Mouse (Mus musculus): ENCODE measurements at regions not wholly inside any gene's neighbourhood (a gene's known extent, or its start where the extent isn't known, plus 50 kb on each side); places are given as distances from the start of the nearest gene placed in this dataset.

DNA sequence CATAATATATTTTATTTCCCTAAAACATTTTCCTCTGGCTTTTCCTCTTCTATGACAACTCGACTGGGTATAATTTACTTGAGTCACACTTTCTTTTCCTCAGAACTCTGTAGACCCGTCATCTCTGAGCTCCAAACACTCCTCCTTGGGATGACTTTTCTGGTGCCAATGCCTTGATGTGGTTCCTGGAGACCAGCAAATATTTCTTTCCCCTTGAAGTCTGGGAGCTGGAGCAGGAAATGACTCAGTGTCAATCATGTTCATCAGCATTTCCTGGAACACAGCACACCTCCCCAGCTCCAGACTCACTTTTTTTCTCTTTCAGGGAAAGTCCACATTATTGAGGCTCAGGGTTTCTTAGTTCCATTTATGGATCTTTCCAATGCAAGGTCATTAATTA lies 197.3 kb upstream of the Irx3 start:
- no peak for DNase-seq (ENCODE audit: low spot score)

DNA sequence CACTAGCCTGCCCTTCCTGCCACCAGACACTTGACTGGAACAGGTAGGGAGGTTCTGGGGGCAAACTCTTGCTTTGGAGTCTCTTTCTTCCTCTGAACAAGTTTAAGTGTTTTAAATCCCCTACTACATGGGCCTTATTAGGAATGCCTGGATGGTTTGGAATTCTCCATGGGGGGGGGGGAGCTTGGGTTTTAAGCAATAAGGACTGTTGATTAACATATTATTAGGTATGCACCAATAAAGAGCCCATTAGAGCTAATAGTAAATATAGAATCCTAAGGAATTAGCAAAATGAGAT lies 196.0 kb upstream of the Irx3 start:
- no peak for DNase-seq (ENCODE audit: low spot score)

DNA sequence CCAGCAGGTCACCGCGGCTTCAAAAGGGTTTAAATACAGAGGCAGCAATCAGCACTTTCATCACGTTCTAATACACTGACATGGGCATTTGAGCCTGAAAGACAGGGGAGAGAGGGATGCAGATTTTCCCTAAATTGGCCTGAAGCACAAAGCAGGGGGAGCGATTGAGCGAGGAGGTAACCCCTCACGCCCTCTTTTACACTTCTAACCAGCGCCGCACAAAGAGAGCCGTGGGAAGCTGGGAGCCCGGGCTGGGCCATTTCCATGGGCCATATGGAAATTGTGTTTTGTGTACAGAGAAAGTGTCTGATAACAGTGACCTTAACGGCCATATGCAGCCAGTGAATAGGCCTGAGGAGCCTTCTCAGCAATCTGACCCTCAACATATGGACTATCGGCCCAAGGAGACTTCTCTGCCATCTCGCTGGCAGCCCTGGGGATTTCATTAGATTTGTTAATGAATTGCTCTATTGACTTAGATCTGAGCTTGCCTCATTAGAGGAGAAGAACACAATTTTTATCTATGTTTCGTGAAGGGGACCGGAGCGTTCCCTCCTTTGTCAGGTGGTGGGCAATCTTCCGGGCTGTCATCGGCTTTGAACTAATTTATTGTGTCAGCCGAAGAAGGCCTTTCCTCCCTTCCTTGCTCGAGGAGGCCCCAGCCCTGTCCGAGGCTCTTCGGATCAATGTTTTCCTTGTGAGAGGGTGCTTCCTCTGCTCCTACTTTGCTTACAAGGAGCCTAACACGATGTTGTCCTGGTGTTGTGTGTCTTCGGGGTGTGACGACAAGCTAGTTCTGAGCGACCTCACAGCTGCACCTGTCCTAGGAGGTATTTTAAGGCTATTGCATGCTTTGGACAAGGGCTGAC lies 195.4 kb upstream of the Irx3 start:
- DNase-seq (ENCODE audit: low spot score): peak; percentile 79

DNA sequence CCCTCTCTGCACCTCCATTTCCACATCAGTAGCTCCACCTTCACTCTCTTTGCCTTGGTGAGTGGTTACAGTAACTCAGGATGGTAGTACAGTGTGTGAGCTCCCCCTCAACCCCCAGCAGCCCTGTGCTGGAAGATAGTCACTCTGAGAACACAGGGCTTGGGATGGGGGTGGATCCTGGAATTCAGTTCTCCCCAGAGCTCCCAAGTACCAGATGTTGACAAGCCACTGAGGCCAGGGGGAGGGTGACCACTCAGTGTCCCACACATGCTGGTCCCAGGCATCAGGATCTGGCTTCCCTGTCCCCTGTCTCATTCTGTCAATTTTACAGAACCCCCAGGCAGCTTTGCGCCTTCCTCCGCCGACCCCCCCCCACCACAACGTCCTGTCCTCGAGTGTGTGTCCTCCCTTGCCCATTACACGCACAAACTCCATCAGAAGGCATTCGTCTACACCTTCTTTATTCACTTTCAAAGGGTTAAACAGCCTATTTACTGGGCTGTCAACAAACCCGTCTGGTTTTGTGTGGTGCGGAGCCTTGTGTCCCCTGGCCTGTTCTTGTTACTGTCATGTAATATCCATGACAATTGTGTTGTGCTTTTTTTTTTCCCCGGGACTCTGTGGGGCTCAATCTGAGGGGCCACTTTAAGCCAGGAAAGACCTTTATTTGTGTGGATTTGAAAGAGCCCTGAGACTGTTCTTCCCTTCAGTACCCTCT lies 194.6 kb upstream of the Irx3 start:
- peak; percentile 37 for DNase-seq (ENCODE audit: low spot score)

DNA sequence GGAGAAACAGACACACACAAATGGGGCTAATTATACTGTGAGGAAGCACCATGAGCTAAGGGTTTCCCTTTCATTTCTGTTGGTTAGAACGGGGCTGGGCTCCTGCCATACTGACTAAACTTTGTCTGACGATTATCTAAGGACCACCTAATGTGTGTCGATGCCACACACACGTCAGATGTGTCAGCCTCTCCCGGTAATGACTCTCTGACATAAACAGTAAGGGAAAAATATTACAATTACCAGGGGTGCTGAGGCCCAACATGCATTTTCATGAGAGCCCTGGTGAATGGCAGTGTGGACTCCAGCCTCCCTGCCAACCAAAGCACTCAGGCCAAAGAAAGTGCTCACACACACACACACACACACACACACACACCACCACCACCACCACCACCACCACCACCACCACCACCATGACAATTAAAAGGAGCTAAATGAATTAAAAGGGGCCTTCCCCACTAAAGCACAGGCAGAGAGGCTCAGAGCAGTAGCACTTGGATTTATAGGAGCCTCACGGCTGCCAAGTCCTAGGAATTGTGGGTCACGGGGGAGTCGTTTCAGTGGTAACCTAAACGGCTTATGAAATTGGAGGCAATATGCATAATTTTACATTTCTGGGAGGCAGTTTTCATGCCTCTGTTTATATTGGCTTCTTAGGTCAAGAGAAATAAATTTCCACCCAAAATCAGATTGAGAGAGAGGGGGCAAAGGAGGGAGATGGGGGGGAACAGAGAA lies 193.7 kb upstream of the Irx3 start:
- no peak for DNase-seq (ENCODE audit: low spot score)

DNA sequence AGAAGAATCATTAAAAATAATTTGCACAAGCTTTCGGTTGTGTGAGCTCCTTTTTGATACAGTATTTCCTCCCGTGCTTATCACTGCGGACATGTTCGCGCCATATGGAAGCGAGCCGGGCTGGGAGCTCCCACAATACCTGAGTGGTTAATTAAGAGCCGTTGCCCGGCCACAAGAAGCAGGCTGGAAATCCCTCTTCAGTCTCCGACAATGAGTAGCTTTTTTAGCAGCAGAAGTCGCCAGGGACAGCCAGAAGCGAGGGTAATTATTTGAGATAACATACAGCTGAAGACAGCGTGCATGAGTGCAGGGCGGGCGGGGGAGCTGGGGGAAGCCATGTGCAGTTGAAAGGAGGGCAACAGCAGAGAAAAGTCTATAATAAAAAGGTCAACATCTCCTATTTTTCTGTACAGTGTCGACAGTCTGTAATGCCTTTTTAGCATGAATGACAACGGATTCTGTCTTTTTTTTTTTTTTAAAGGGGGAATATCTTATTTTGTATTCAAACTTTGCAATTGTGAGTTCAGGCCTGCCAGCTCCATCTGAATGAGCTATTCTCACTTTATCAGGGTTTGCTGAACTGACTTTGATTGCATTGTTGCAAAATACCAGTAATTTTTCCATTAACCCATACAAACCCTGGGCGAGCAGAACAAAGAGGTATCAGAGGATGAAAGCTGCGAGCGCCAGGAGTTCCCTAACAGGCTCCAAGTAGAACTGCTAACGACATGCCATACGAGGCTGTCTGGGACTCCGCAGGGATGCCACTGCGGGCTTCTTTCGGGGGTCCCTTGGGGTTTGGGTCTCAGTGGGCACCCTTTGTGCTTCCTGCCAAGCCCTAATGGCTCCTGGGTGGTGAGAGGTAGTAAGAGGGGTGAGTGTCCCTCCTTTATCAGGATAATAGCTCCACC lies 189.9 kb upstream of the Irx3 start:
- peak; percentile 43 for DNase-seq (ENCODE audit: low spot score)

DNA sequence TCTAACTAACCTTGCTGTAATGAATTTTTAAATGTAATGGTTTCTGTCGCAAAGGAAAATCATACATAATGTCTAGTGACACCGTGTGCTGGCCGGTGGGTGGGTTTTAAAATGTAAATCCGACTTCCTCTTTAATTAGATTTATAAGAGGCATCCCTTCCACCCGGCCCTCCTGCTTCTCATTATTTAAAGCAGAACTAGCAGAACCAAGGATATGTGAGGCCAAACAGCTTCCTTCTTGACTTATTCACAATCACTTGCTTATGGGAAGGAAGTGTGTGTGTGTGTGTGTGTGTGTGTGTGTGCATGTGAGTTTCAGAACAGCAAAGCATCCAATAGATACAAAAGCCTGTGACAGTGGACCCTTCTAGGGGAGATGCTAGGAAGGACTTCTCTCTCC lies 189.1 kb upstream of the Irx3 start:
- no peak for DNase-seq (ENCODE audit: low spot score)

DNA sequence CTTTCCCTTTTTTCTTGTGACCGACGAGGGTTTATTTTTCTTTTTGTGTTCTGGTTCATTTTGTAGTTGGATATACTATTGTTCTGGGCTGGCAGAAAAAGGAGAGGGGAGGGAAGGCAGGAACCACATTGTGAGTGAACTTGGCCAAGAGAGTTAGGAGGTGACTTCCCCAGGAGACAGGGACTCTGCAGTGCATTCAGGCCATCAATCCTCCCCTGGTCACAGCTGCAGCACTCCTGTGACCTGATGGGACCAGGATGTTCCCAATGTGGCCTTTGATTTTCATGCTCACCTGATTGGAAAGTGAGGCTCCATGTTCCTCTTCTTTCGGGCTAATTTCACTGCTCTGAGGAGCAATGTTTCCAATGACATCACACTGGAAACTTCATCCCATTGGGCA lies 188.2 kb upstream of the Irx3 start:
- no peak for DNase-seq (ENCODE audit: low spot score)

DNA sequence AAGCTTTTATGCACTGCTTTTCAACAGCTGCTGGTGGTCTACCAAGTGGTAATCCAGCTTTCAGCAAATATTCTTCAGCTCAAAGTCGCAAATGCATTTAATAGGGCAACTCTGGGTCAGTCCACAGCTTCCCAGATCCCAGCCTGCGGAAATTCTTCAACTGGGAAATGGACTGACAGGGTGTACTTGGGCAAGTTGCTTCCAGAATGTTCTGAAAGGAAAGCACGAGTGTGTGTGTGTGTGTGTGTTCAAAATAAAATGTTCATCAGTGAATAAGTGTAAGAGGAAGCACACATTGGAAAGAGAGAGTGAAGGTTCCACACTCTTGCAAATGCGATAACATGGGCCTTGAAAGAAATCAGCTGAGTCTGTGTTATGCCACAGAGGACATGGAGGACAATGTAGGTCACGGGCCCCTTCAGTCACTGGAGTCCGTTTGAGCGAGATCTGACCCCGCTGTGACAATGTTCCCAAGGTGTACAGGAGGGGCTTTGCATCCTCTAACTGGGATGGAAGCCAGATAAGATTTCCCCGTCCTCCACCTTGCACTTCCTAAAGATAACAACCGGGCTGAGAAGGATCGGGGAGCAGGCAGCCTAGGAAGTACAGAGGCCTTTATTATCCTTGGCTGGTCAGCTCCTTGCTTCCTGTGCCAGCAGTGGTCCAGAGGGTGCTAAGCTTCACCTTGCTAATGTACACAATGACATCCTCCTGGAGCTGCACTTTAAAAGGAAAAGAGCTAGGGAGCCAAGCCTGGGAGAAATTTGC lies 187.2 kb upstream of the Irx3 start:
- DNase-seq (ENCODE audit: low spot score): no peak

DNA sequence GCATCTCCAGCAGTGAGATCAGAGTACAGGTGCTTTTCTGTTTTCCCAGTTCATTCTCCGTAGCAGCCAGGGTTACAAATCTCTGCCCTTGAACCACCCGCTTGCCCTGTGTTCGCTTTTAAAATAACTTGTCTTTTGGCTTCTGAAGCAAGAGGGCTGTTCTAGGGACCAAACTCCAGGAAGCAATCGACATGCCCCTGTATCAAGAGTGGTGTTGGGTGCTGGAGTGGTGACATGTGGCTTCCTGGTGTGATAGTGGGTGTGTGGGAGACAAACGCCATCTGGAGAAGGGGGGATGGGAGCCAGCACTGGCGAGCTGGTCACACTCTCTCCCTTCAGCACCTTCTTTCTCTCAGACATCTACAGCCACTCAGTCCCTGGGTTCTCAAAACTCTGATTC lies 186.0 kb upstream of the Irx3 start:
- DNase-seq (ENCODE audit: low spot score): no peak

DNA sequence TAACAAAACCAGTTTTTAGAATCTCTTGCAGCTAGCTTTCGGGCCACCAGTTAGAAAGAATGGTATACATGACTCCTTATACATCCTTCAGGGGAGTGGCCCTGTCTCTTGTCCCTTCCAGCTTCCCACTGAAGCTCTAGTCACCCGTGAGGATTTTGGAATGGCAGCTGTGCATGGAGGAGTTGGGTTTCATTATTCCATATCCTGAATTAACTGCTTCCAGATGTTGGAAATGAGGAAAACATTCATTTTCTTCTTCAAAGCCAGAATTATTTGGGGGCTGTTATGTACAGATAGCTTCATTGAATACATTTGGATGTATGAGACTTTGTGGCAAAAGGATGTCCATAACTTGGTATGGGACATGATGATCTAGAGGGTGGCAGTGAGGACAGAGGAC lies 181.3 kb upstream of the Irx3 start:
- DNase-seq (ENCODE audit: low spot score): no peak

DNA sequence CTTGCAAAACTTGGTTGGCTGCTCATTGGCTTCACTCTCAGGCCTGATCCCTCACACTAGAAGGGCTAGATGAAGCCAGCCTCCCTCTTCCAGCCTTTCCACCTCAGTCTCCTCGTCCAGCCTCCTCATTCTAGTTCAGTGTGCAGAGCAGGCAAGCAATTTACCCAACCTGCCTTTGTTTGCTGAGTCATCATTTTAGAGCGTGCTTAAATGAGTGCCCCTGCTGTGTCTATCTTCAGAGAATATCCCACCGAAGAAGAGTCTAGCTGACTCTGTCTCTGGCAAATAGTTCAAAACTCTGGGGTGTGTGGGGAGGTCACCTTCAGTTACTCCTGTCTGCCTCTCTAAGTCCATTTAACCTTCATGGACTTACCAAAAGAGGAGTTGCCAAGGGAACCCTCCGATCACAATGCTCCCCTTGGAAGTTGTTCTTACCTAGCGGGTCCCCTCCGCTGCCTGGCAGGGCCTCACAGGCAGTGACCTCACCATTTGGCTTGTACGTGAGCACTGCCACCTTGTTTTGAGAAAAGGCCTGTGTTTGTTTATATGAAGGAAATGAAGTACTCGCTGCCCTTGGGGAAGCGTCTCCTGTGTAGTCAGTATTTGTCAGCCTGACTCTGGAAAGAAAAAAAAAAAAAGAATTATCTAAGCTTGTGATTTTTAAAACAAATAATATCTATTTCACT lies 175.2 kb upstream of the Irx3 start:
- DNase-seq (ENCODE audit: low spot score): no peak

DNA sequence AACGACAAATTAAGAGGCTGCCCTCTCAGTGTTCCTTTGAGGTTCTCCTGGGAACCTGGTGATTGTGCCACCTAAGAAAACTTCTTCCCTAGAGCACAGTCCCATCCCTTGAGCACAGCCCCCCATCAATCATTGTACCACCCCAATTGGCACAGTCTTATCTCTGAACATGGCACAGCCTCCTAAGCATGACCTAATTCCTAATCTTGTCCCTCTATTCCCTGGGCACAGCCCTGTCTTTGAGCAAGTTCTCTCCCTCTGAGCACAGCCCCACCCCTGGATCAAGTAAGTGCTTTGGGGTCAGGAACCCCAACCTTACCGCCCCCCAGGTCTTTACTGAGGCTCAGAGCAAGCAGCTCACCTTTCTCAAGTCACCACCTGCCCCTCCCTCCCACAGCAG lies 173.6 kb upstream of the Irx3 start:
- DNase-seq (ENCODE audit: low spot score): no peak

DNA sequence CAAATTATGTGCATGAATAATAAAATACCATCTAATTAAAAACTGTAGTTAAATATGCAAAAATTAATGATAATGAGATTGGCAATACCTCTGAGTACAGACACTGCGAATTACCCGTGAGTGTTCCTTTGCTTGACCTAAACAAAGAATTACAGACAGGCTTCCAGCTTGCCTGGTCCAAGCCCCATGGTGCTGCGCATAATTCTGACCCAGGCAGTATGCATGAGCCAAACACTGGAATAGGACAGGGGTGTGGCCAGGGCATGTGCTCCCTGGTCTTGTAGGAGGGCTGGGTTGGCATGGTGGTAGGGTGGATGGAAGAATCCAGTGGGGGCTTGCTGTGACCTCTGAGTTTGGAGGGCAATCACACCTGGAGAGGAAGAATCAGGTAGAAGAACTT lies 172.8 kb upstream of the Irx3 start:
- no peak for DNase-seq (ENCODE audit: low spot score)

DNA sequence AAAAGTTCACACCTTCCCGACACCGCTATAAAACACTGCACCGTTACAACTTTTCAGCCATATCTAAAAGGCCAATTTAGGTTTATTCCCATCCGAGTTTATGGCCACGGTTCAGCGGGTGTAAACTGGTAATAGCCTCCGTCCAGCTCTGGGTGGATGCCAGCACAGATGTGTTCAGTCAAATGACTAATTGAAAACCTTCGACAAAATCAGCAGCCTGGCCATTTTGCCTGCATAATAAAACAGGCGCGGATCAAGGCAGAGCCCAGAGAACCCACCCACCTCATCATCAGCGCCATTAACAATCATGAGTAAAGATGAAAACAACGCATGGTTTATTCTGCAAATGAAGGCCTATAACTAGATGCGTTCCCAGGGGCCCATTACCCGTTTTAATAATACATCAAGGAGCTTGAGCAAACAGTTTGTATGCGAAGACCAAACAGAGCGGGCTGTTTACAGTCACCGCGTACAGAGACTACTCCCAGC lies 172.1 kb upstream of the Irx3 start:
- no peak for DNase-seq (ENCODE audit: low spot score)

DNA sequence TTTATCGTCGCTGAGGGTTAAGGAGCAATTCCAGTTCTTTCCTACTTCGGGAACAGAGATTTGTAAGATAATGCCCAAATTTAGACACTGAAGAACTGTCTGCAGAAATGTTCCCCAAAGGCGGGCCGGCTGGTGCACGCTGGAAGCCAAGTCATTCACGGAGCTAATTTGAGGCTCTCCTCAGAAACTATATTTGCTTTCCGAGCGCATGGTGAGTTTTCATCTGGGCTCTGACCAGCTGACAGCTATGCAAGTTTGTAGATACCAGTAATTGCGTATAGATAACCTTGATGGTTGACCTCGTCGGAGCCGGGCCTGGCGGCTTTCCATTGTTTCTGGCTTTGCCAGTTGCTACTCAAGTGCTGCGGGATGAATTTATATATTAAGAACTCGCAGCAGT lies 165.5 kb upstream of the Irx3 start:
- DNase-seq (ENCODE audit: low spot score): no peak

DNA sequence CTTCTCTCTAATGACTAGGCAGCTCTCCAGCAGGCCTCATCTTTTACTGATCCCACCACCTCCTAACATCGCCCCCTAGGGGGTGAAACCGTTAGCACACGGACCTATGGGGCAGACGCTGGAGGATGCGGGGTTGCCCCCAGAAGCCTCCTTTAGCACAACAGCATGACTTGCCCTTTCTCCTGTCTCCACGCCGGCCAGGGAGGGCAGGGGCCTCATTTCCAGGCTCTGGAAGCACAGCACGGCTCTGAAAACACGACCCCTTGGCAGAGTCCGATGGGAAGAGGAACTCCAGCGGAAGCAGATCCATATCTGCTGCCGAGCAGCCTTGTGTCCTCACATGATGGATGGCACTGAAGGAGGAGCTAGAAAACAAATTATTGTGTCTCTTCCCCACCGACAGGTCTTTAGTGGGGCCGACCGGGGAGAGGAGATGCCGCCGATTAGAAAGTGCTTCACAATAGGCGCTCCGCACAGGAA lies 165.1 kb upstream of the Irx3 start:
- DNase-seq (ENCODE audit: low spot score): peak; percentile 42

DNA sequence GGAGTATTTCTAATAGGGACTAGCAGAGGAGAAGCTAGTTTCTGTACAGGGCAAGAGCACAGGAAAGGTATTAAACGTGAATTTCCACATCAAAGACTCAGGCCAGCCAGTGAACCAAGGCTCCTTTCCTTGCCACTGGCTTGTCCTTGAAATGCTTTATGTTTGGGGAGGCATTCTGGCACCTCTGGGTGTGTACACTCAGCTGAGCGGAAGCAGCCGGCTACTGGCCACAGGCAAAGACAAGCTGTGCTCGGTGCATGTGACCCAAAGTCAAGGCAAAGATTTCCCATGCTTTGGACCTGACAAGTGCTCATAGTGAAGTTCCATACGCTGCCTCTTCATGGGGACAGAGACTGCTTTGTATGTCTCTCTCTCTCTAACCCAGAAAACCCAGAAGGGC lies 159.8 kb upstream of the Irx3 start:
- DNase-seq (ENCODE audit: low spot score): no peak

DNA sequence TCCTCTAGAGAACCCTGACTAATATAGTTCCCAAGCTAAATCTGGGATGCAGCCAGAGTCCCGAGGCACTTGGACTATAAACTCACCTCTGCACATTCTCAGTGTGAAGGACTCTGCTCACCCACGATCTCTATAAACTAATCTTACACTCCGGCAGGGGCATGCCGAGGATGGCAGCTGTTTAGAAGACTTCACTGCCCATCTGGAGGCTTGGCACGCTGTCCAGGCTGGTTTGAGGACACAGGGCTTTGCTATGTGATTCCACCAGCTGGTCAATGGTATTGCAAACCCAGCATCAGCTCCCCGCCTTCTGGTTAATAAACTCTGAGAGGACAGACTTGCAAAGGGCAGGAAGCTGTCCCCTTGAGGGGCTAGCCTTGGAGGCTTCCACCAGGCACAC lies 153.3 kb upstream of the Irx3 start:
- DNase-seq (ENCODE audit: low spot score): no peak

DNA sequence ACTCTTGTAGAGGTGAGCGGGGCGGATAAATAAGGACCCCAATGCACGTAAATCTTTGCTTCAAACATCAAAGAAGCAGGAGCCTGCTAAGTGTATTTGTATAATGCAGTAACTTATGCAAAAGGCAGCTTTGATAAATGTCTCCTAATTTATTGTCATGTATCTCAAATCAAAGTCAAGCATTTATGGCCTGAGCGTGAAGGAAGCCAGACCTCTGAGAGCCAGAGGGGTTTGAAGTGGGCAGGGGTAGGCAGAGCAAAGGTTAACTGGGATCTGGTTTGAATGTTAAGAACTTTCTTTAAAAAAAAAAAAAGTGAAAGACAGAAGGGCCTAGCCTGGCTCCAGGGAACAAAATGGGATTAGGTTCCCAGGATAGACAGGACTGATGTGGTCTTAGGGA lies 151.1 kb upstream of the Irx3 start:
- peak; percentile 55 for DNase-seq (ENCODE audit: low spot score)
